Mouse (Mus musculus) granulocyte monocyte progenitor cell, adult 5-6 weeks (primary cell): ENCODE data around the gene Hist1h4f. TPM values are rescaled to one million over a fixed set of nuclear protein-coding genes. Genes with fewer than 3 reads are reported as not detected.

Experiments
- ATAC-seq: replicated peaks from 2 replicates; pipeline ENCODE4 v1.8.0; 2016; ENCODE audit warnings: mild to moderate bottlenecking, moderate TSS enrichment, inconsistent platforms; ENCODE audit not compliant: poor library complexity, severe bottlenecking
- total RNA-seq, 2 experiments: library from RNA; stranded (forward) in 1 of 2; stranded (reverse) in 1 of 2; fragments of 200-712, 200-1000 nt in 1 of 2; fragments of >200 nt in 1 of 2; fragmentation: Nextera tagmentation in 1 of 2; gene quantifications; 2 replicates each; pipeline ENCODE4 v1.2.3; 2014 to 2017

The Hist1h4f gene
- total RNA-seq, 2 experiments from 2014 or later, result 37.6 to 2,370 TPM

DNA sequence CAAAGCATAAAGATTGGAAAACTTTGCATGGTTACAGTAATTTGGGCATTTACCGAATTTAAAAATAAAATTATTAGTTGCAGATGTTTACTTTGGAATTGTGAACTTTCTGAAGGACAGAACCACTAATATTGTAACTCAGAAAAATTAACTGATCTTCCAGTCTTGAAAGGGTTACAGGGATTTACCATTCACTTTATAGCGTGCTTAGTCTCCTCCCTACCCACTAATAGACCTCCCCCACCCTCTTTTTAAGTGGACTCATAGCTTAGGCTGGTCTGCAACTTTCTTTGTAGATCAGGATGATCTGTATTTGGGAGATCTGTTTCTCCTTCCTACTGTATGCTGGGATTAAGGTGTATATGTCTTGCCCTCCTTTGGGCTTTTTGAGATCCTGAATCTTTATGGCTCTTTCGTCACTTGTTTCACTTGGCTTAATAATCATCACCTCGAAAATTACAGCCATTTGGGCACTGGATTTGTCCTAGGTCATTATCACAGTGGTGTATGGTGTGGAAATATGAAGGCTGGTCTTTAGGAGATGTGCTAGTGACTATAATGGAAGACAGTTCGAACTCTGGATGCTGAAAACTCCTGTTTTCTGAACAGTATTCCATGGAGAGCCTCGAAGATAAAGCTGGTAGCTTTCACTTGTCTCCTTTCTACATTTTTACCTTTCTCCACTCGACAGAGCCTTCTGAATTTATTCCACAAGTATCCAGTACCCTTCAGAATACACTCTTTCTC, 15.2 kb downstream of the Hist1h4f start:
- no peak for ATAC-seq

DNA sequence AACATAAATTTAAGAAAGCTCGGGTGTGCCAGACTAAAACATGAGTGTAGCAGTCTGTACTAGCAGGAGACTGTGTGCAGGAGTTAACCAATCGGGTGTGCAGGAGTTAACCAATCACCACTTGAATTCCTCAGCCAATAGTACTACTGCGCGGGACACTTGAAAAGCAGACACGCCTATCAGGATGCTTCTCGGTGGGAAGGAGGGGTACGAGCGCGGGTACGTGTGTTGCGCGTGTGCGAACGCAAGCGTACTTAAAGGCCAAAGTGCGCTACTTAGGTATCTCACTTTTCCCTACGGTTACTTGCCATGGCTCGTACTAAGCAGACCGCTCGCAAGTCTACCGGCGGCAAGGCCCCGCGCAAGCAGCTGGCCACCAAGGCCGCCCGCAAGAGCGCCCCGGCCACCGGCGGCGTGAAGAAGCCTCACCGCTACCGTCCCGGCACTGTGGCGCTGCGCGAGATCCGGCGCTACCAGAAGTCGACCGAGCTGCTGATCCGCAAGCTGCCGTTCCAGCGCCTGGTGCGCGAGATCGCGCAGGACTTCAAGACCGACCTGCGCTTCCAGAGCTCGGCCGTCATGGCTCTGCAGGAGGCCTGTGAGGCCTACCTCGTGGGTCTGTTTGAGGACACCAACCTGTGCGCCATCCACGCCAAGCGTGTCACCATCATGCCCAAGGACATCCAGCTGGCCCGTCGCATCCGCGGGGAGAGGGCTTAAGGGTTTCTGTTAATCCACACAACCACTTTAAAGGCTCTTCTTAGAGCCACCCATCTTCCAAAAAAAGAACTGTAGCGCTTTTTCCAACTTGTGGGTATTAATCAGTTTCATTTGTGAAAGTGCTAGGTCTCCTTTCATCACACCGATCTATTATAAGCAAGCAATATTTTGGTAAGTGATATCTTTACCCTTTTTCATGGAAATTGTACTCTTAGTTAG, 16.0 kb downstream of the Hist1h4f start, which contains the start of gene Hist1h3g:
TSS of gene Hist1h3g (plus strand) at position 286 of the 939 bp plus-strand sequence.
- ATAC-seq, result peak; percentile 65

DNA sequence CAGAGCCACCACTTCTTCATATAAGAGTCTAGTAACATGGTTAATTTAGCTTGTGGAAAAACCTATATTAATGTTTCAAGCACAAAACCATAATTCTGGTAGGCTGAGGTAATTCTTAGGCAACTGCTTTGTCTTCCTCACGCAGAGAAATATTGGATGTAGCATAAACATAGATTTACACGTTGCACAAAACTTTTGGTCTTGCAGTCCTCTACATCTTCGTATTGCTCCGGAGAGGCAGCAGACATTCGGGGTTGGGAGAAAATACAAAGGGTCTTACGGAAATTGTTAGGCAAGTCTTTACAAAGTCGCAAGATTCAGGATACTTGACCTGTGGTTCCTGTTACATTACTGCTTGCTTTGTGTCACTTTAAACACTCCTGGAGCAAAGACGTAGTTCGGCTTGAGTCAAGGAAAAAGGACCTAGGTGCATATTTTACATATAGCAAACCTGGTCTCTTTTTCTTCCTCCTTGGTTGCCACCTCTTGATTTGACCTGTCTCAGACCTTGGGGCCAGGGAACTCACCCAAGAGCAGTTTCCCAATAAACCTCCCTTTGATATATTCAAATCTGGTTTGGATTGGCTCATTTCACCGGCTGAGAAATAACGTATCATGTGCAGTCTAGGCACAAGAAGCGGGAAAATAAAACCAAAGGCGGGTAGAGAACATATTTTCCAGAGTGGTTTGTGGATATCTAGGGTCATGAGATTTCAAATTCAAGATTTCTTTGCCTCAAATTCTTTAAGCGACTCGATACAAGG, 16.9 kb downstream of the Hist1h4f start:
- peak; percentile 7; the same call in 1 of the 2 replicates for ATAC-seq

DNA sequence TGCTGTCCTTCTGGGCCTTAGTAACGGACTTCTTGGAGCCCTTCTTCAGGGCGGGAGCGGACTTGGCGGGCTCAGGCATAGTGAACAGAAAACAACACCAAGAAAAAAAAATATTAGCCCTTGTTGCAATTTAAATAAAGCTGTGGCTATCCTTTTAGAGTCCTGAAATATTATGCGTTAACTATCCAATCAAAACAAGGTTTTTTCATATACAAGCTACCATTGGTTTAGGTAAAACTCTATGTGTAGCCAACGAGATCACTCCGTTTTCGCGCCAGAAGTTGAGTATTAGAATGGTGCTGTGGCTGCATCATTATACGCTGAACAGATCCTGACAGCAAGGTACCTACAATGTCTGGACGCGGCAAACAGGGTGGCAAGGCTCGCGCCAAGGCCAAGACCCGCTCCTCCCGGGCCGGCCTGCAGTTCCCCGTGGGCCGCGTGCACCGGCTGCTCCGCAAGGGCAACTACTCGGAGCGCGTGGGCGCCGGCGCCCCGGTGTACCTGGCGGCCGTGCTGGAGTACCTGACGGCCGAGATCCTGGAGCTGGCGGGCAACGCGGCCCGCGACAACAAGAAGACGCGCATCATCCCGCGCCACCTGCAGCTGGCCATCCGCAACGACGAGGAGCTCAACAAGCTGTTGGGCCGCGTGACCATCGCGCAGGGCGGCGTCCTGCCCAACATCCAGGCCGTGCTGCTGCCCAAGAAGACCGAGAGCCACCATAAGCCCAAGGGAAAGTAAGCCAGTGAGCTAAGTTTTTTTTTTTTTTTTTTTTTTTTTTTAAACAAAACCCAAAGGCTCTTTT, 17.7 kb downstream of the Hist1h4f start, which contains the start of gene Hist1h2af:
TSS of gene Hist1h2af (plus strand) at position 347 of the 808 bp plus-strand sequence.
- peak; percentile 28 for ATAC-seq

DNA sequence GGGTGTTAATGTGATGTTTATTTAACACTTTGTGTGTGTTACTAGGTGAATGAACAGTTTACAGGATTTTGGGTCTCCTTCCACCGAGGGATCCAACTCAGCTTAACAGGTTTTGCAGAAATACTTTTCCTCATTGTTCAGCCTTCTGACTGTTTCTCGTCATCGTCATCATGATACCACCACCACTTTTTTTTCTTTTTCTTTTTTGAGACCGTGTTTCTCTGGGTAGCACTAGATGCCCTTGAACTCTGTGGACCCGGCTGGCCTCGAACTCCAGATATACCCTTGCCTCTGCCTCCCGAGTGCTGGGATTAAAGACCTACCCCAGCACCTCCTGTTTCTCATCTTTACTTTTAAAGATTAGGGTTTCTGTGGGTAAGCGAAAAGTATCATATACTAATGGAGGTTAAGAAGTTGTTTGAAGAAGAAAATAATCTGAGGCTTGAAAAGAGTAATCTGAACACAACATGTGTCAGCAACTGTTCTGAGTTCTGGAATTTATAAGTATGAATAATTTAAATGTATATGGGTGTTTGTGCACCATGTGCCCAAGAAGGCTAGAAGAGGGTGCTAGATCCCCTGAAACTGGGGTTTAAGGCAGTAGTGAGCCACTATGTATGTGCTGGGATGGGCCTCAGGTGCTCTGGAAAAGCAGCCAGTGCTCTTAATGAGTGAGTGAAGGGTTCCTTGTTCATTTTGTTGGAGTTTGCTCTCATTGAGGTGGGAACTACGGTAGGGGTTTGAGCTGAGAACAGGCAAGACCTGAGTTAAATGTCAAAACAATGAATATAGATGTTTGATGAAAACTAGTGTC, 19.0 kb downstream of the Hist1h4f start:
- ATAC-seq, result no peak

- peak; percentile 62 for ATAC-seq
Observed at GRCm38 (mm10) chr13:23530901-23531875, 20.3 kb downstream of the Hist1h4f start, which contains the start of gene Hist1h4h. Gene Hist1h4h, plus strand, starts transcription at chr13:23531050.

- ATAC-seq, result no peak
Observed at GRCm38 (mm10) chr13:23530181-23530900, 21.1 kb downstream of the Hist1h4f start.

GRCm38 (mm10) chr13:23529480-23530165, 21.8 kb downstream of the Hist1h4f start:
- no peak for ATAC-seq

- no peak for ATAC-seq
Observed at GRCm38 (mm10) chr13:23529005-23529404, 22.4 kb downstream of the Hist1h4f start.

GRCm38 (mm10) chr13:23526312-23526711, 25.1 kb downstream of the Hist1h4f start:
- peak; percentile 35 for ATAC-seq

GRCm38 (mm10) chr13:23525901-23526300, 25.5 kb downstream of the Hist1h4f start:
- no peak for ATAC-seq

DNA sequence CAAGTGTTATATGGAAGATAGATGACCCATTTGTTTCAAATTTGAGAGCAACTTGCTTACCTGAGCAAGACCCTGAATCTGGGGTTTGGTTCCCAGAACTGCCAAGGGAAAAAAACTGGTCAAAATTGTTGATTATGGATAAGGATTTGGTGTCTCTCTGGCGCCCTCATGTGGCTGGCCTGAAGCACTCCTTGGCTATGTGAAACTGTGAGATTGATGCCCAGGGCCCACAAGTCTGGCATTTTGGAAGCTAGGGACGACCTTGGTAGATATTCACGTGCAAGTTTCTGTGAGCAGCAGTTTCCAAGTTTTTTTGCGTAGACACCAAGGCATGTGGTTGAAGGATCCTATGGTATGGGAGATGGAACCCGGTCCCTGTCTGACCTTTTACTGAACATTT, 26.8 kb downstream of the Hist1h4f start:
- peak; percentile 60 for ATAC-seq

DNA sequence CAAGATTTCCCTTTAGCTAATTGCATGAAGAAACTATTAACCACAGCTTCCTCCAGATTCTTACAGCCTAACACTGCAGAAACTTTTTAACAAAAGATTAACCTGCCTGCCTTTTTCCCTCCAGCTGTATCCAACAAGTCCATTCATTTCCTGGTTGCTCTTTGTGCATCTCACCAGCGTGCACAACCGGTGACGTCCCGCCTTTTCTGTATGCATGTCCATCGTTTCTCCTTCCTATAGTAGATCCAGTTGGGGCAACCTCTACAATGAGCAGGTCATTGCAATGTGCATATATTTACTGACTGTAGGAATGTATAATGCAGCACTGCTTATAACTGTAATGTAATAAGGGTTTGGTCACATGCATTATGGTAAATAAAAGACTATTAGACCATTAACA, 27.5 kb downstream of the Hist1h4f start:
- ATAC-seq, result no peak

DNA sequence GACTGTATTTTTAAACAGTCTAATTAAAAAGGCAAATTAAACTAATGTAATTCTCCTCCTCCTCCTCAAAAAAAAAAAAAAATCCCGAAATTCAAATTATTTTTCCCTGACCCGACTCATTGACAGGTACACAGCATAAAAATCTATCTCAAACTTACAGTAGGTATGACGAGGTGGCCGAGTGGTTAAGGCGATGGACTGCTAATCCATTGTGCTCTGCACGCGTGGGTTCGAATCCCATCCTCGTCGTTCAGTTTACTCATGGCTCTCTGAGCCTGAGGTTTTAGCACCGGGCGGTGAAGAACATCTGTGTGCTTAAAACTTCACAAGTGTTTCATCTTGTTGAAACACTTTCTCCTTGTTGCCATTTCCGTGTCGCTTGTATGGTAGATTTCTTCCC, 29.7 kb downstream of the Hist1h4f start:
- peak; percentile 17; the same call in 1 of the 2 replicates for ATAC-seq

- peak; percentile 21 for ATAC-seq
Observed at GRCm38 (mm10) chr13:23519416-23519815, 32.0 kb downstream of the Hist1h4f start.

GRCm38 (mm10) chr13:23518885-23519284, 32.6 kb downstream of the Hist1h4f start:
- peak; percentile 51 for ATAC-seq
